Mouse (Mus musculus): Measurements from ENCODE around the gene Aplnr.

DNA sequence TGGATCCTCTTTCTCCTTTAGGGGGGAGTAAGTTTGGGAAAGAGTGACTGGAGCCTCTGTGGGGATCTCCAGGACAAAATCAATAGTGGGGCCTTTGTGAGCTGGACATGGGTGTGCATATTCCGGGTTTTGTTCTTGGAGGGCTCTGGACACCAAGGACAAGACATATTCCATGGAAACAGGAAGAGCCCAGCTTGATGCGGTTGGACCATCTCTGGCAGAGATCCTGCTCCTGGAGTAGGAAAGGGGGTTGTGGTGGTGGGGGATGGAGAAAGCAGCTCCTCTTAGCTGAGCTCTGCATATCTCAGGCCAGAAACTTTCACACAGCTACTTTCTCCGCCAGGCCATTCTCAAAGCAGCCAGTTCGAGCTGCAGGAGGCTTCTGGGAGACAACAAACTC is 3.4 kb downstream of the Aplnr start:
- TF ChIP-seq CTCF (IDR thresholded peaks at IDR 0.05; ENCODE audit: borderline replicate concordance, insufficient read depth, low read length): no peak
- TF ChIP-seq POLR2A (IDR thresholded peaks at IDR 0.05; ENCODE audit: low read depth, low read length): no peak

All from embryonic fibroblast, embryonic 13.5 days (primary cell).